Mouse (Mus musculus) embryonic facial prominence, embryonic 13.5 days (tissue): ENCODE data around the gene Slc4a5. TPM values are rescaled to one million over a fixed set of nuclear protein-coding genes. Genes with fewer than 3 reads are reported as not detected.
A peak's percentile ranks its signal among the peaks of the same experiment; 100 is the strongest.
"Not testable (repeated sequence)": the region's sequence is repeated elsewhere in the genome, so short reads cannot be mapped to it uniquely, and the experiment has no call there.

Experiments used
- ATAC-seq: fragments of 200-750 bp; cut with Nextera tagmentation; 2 replicates; pipeline ENCODE4 v1.8.0; 2017; ENCODE audit warnings: low read depth; ENCODE audit not compliant: insufficient number of reproducible peaks, insufficient read depth, low FRiP score, low TSS enrichment
- H3K27ac ChIP-seq: fragments of 300-500 bp; sonication (generic); 2 replicates; pipeline ENCODE4 v1.5.1; 2015; ENCODE audit warnings: moderate library complexity, mild to moderate bottlenecking, inconsistent platforms
- H3K27me3 ChIP-seq: fragments of 300-500 bp; sonication (generic); 2 replicates; pipeline ENCODE4 v1.6.1; 2015; ENCODE audit warnings: mild to moderate bottlenecking, inconsistent platforms
- H3K36me3 ChIP-seq: fragments of 300-500 bp; sonication (generic); 2 replicates; pipeline ENCODE4 v1.6.1; 2015; ENCODE audit warnings: mild to moderate bottlenecking, inconsistent platforms
- H3K4me1 ChIP-seq: fragments of 300-500 bp; sonication (generic); 2 replicates; pipeline ENCODE4 v1.6.1; 2015; ENCODE audit warnings: inconsistent platforms
- H3K4me2 ChIP-seq: fragments of 300-500 bp; sonication (generic); 2 replicates; pipeline ENCODE4 v1.6.1; 2015; ENCODE audit warnings: moderate library complexity, mild to moderate bottlenecking, inconsistent platforms
- H3K4me3 ChIP-seq: fragments of 300-500 bp; sonication (generic); 2 replicates; pipeline ENCODE4 v1.5.1; 2015; ENCODE audit warnings: mild to moderate bottlenecking, inconsistent platforms
- H3K9ac ChIP-seq: fragments of 300-500 bp; sonication (generic); 2 replicates; pipeline ENCODE4 v1.6.1; 2015; ENCODE audit warnings: mild to moderate bottlenecking, inconsistent platforms
- H3K9me3 ChIP-seq: fragments of 300-500 bp; sonication (generic); 2 replicates; pipeline ENCODE4 v1.6.1; 2016; ENCODE audit warnings: inconsistent platforms
- WGBS: fragments of 180-500 bp; shearing (Covaris S2); methylation state at CpG from one replicate; pipeline ENCODE4 v1.1.7; 2015; ENCODE audit warnings: mixed read lengths; 5-methylcytosine and 5-hydroxymethylcytosine counted together
- polyA plus RNA-seq: library from polyadenylated mRNA; unstranded; fragments of >200 nt; fragmentation: Nextera tagmentation; extraction: Ambion mirVana; gene quantifications from 2 replicates; pipeline ENCODE4 v1.2.1, GENCODE M21; 2015

Slc4a5 gene
- polyA plus RNA-seq, 1 experiment from 2014 or later, result 0.20 TPM

GRCm38 (mm10) chr6:83341387-83341786 lies 121.8 kb downstream of the Slc4a5 start:
- Histone ChIP-seq H3K27me3 (no peaks in the 10 kb centered on the region), H3K4me1 (no peaks in the 10 kb centered on the region), H3K9ac (no peak overlapping the region), H3K9me3 (no peaks in the 10 kb centered on the region), H3K27ac (no peak overlapping the region), H3K4me2 (no peak overlapping the region), H3K36me3 (peaks cover 58% of the 10 kb centered on the region), H3K4me3 (no peak overlapping the region)
- WGBS, result 75% methylated on average over 3 of the region's 3 CpGs
- ATAC-seq, result no peak

GRCm38 (mm10) chr6:83342957-83343356 lies 123.3 kb downstream of the Slc4a5 start:
- 90% methylated on average over 2 of the region's 2 CpGs for WGBS
- Histone ChIP-seq H3K9me3 (no peaks in the 10 kb centered on the region), H3K4me3 (no peak overlapping the region), H3K27me3 (no peaks in the 10 kb centered on the region), H3K36me3 (peaks cover 48% of the 10 kb centered on the region), H3K27ac (no peak overlapping the region), H3K4me1 (no peaks in the 10 kb centered on the region), H3K4me2 (no peak overlapping the region), H3K9ac (no peak overlapping the region)
- no peak for ATAC-seq

- not testable (repeated sequence) for H3K9me3 ChIP-seq, H3K4me2 ChIP-seq, H3K4me3 ChIP-seq, H3K27me3 ChIP-seq, H3K27ac ChIP-seq, H3K9ac ChIP-seq, ATAC-seq
- Histone ChIP-seq H3K4me1 (peaks cover 10% of the 10 kb centered on the region), H3K36me3 (peaks cover 28% of the 10 kb centered on the region)
- WGBS, result 90% methylated on average over 8 of the region's 8 CpGs
These were observed 125.7 kb downstream of the Slc4a5 start for GRCm38 (mm10) chr6:83345285-83345684.

GRCm38 (mm10) chr6:83347916-83348315 lies 128.3 kb downstream of the Slc4a5 start:
- H3K36me3 ChIP-seq, result peaks cover 14% of the 10 kb centered on the region
- no peak for ATAC-seq
- 78% methylated on average over 3 of the region's 3 CpGs for WGBS
- H3K9ac ChIP-seq, result no peak overlapping the region
- H3K27ac ChIP-seq, result no peak overlapping the region
- no peaks in the 10 kb centered on the region for H3K27me3 ChIP-seq
- no peak overlapping the region for H3K4me3 ChIP-seq
- no peaks in the 10 kb centered on the region for H3K9me3 ChIP-seq
- H3K4me2 ChIP-seq, result no peak overlapping the region
- peaks cover 18% of the 10 kb centered on the region for H3K4me1 ChIP-seq

GRCm38 (mm10) chr6:83348873-83349272 lies 129.2 kb downstream of the Slc4a5 start, which contains the start of gene Bola3:
Gene Bola3, plus strand, starts transcription at chr6:83349147.
- Histone ChIP-seq H3K4me2 (peak within 1 kb of the TSS; percentile 85), H3K36me3 (peaks cover 21% of the 10 kb centered on the region), H3K27ac (0 out of 2 replicates have a peak within 1 kb of the TSS, but pooled peaks have one; percentile 22), H3K9ac (peak within 1 kb of the TSS; percentile 93), H3K4me1 (peaks cover 18% of the 10 kb centered on the region), H3K9me3 (no peaks in the 10 kb centered on the region), H3K27me3 (no peaks in the 10 kb centered on the region), H3K4me3 (peak within 1 kb of the TSS; percentile 88)
- ATAC-seq, result no peak
- 22% methylated on average over 6 of the region's 6 CpGs for WGBS

GRCm38 (mm10) chr6:83349274-83349958 lies 129.8 kb downstream of the Slc4a5 start:
- H3K9me3 ChIP-seq, result no peaks in the 10 kb centered on the region
- H3K4me2 ChIP-seq, result peak overlapping the region; percentile 85
- peak overlapping the region; percentile 88 for H3K4me3 ChIP-seq
- under 1% methylated on average over 52 of the region's 53 CpGs for WGBS
- peak overlapping the region; percentile 93 for H3K9ac ChIP-seq
- H3K27me3 ChIP-seq, result no peaks in the 10 kb centered on the region
- H3K27ac ChIP-seq, result 0 out of 2 replicates have a peak overlapping the region, but pooled peaks have one; percentile 22
- peaks cover 18% of the 10 kb centered on the region for H3K4me1 ChIP-seq
- peaks cover 26% of the 10 kb centered on the region for H3K36me3 ChIP-seq
- peak; percentile 83 for ATAC-seq

- no peak for ATAC-seq
- no peaks in the 10 kb centered on the region for H3K9me3 ChIP-seq
- no peak overlapping the region for H3K27ac ChIP-seq
- no peaks in the 10 kb centered on the region for H3K27me3 ChIP-seq
- peak overlapping the region; percentile 88 for H3K4me3 ChIP-seq
- H3K36me3 ChIP-seq, result peaks cover 34% of the 10 kb centered on the region
- H3K4me2 ChIP-seq, result peak overlapping the region; percentile 85
- peak overlapping the region; percentile 93 for H3K9ac ChIP-seq
- H3K4me1 ChIP-seq, result peaks cover 18% of the 10 kb centered on the region
- WGBS, result 84% methylated on average over 7 of the region's 7 CpGs
These were observed 130.5 kb downstream of the Slc4a5 start for GRCm38 (mm10) chr6:83350172-83350571.

GRCm38 (mm10) chr6:83350851-83351405 lies 131.3 kb downstream of the Slc4a5 start:
- Histone ChIP-seq H3K4me3 (no peak overlapping the region), H3K4me1 (peaks cover 18% of the 10 kb centered on the region), H3K27ac (no peak overlapping the region), H3K4me2 (no peak overlapping the region), H3K9ac (peak overlapping the region; percentile 93; the same call in 1 of the 2 replicates), H3K27me3 (no peaks in the 10 kb centered on the region), H3K9me3 (no peaks in the 10 kb centered on the region), H3K36me3 (peaks cover 41% of the 10 kb centered on the region)
- 89% methylated on average over 16 of the region's 16 CpGs for WGBS
- ATAC-seq, result no peak

GRCm38 (mm10) chr6:83351490-83352160 lies 132.0 kb downstream of the Slc4a5 start:
- Histone ChIP-seq H3K27ac (peak overlapping the region; percentile 28; the same call in 1 of the 2 replicates), H3K27me3 (no peaks in the 10 kb centered on the region)

GRCm38 (mm10) chr6:83352666-83353410 lies 133.2 kb downstream of the Slc4a5 start:
- 93% methylated on average over 24 of the region's 24 CpGs for WGBS
- ATAC-seq, result no peak
- no peaks in the 10 kb centered on the region for H3K27me3 ChIP-seq
- H3K4me2 ChIP-seq, result no peak overlapping the region
- peaks cover 18% of the 10 kb centered on the region for H3K4me1 ChIP-seq
- H3K36me3 ChIP-seq, result peaks cover 50% of the 10 kb centered on the region
- no peaks in the 10 kb centered on the region for H3K9me3 ChIP-seq
- no peak overlapping the region for H3K27ac ChIP-seq
- no peak overlapping the region for H3K4me3 ChIP-seq
- 0 out of 2 replicates have a peak overlapping the region, but pooled peaks have one; percentile 27 for H3K9ac ChIP-seq

More at GRCm38 (mm10) chr6:83351490-83352160, 132.0 kb downstream of the Slc4a5 start:
- no peak overlapping the region for H3K4me2 ChIP-seq
- H3K4me3 ChIP-seq, result no peak overlapping the region
- no peaks in the 10 kb centered on the region for H3K9me3 ChIP-seq
- no peak for ATAC-seq
- peak overlapping the region; percentile 93; the same call in 1 of the 2 replicates for H3K9ac ChIP-seq
- H3K4me1 ChIP-seq, result peaks cover 18% of the 10 kb centered on the region
- WGBS, result 81% methylated on average over 7 of the region's 7 CpGs
- peaks cover 41% of the 10 kb centered on the region for H3K36me3 ChIP-seq
